Mouse (Mus musculus) midbrain, embryonic 12.5 days (tissue): ENCODE measurements at regions not wholly inside any gene's neighbourhood (a gene's known extent, or its start where the extent isn't known, plus 50 kb on each side); places are given as distances from the start of the nearest gene placed in this dataset.

ENCODE experiments used
- ATAC-seq: fragments of 200-750 bp; cut with Nextera tagmentation; 2 replicates; pipeline ENCODE4 v1.8.0; 2017; ENCODE audit warnings: low read depth, moderate TSS enrichment, moderate library complexity; ENCODE audit not compliant: low FRiP score
- H3K27ac ChIP-seq: fragments of 300-500 bp; sonication (generic); replicated peaks from 2 replicates; pipeline ENCODE4 v1.5.1; 2016; ENCODE audit warnings: mild to moderate bottlenecking
- H3K27me3 ChIP-seq: fragments of 300-500 bp; sonication (generic); 2 replicates; pipeline ENCODE4 v1.6.1; 2016; ENCODE audit warnings: mild to moderate bottlenecking
- H3K36me3 ChIP-seq: fragments of 300-500 bp; sonication (generic); 2 replicates; pipeline ENCODE4 v1.6.1; 2016
- H3K4me1 ChIP-seq: fragments of 300-500 bp; sonication (generic); 2 replicates; pipeline ENCODE4 v1.6.1; 2016
- H3K4me2 ChIP-seq: fragments of 300-500 bp; sonication (generic); replicated peaks from 2 replicates; pipeline ENCODE4 v1.6.1; 2016; ENCODE audit warnings: mild to moderate bottlenecking, moderate library complexity
- H3K4me3 ChIP-seq: fragments of 300-500 bp; sonication (generic); 2 replicates; pipeline ENCODE4 v1.5.1; 2016; ENCODE audit warnings: mild to moderate bottlenecking
- H3K9ac ChIP-seq: fragments of 300-500 bp; sonication (generic); replicated peaks from 2 replicates; pipeline ENCODE4 v1.6.1; 2016; ENCODE audit warnings: mild to moderate bottlenecking, moderate library complexity
- H3K9me3 ChIP-seq: fragments of 300-500 bp; sonication (generic); 2 replicates; pipeline ENCODE4 v1.6.1; 2016; ENCODE audit warnings: mild to moderate bottlenecking
- WGBS: fragments of 180-500 bp; shearing (Covaris S2); methylation state at CpG from one replicate; pipeline ENCODE4 v1.1.7; 2016; 5-methylcytosine and 5-hydroxymethylcytosine counted together

DNA sequence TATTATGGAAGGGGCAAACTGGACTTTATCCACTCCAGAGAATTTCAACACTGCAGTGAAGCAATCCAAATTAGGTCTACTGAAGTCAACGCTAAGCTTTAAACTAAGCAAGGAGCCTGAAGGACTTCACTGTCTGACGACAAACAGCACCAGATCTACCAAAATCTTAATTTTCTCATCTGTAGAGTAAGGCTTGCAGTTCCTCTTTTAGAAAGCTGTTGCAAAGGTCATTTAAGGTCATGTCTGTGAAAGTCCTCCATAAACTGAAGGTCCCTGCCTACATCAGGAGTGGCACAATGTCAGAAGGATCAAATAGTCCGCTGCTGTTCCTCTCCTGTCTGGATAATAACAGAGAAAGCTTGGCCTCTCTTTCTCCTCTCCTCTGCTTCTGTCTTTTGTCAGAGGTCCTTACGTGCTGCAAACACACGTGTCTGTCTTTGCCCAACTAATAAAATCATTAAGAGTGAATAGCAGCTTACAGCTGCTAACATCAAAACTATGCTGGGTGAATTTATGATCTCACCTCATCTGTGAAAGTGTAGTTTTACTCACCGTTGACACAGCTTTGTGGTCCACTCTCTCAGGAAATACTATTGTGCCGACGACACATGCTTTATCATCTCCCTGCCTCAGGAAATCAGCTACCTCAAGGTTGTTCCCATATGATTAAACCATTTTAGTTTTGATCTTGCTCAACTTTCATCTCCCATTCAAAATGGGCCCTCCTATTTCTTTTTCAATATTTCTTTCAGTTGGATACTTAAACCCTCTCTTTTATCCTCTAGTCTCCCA is 117.9 kb upstream of the Tas2r134 start:
- H3K4me3 ChIP-seq, result no peak overlapping the region
- no peak overlapping the region for H3K4me2 ChIP-seq
- no peaks in the 10 kb centered on the region for H3K4me1 ChIP-seq
- H3K27me3 ChIP-seq, result no peaks in the 10 kb centered on the region
- H3K36me3 ChIP-seq, result no peaks in the 10 kb centered on the region
- H3K9ac ChIP-seq, result no peak overlapping the region
- ATAC-seq, result no peak
- WGBS, result 87% methylated on average over 8 of the region's 8 CpGs
- no peaks in the 10 kb centered on the region for H3K9me3 ChIP-seq
- H3K27ac ChIP-seq, result no peak overlapping the region

GRCm38 (mm10) chr2:51497896-51498295 is 129.4 kb upstream of the Tas2r134 start:
- Histone ChIP-seq H3K27me3 (no peaks in the 10 kb centered on the region), H3K9ac (no peak overlapping the region), H3K27ac (no peak overlapping the region), H3K4me2 (no peak overlapping the region), H3K36me3 (no peaks in the 10 kb centered on the region), H3K4me3 (no peak overlapping the region), H3K4me1 (no peaks in the 10 kb centered on the region), H3K9me3 (no peaks in the 10 kb centered on the region)
- no peak for ATAC-seq
- WGBS, result 94% methylated on average over 2 of the region's 2 CpGs

- ATAC-seq, result no peak
- Histone ChIP-seq H3K4me2 (no peak overlapping the region), H3K36me3 (no peaks in the 10 kb centered on the region), H3K9ac (no peak overlapping the region), H3K4me1 (no peaks in the 10 kb centered on the region), H3K27ac (no peak overlapping the region), H3K27me3 (no peaks in the 10 kb centered on the region), H3K9me3 (no peaks in the 10 kb centered on the region), H3K4me3 (no peak overlapping the region)
- 64% methylated on average over 2 of the region's 2 CpGs for WGBS
Observed at GRCm38 (mm10) chr2:51473753-51474152, 153.6 kb upstream of the Tas2r134 start.

GRCm38 (mm10) chr2:51467027-51467694 is 160.2 kb upstream of the Tas2r134 start:
- 77% methylated on average over 7 of the region's 7 CpGs for WGBS
- H3K9me3 ChIP-seq, result no peaks in the 10 kb centered on the region
- H3K27ac ChIP-seq, result 0 out of 2 replicates have a peak overlapping the region, but pooled peaks have one; percentile 7
- H3K9ac ChIP-seq, result no peak overlapping the region
- ATAC-seq, result no peak
- no peaks in the 10 kb centered on the region for H3K27me3 ChIP-seq
- no peaks in the 10 kb centered on the region for H3K4me1 ChIP-seq
- H3K4me3 ChIP-seq, result no peak overlapping the region
- H3K4me2 ChIP-seq, result no peak overlapping the region
- no peaks in the 10 kb centered on the region for H3K36me3 ChIP-seq

DNA sequence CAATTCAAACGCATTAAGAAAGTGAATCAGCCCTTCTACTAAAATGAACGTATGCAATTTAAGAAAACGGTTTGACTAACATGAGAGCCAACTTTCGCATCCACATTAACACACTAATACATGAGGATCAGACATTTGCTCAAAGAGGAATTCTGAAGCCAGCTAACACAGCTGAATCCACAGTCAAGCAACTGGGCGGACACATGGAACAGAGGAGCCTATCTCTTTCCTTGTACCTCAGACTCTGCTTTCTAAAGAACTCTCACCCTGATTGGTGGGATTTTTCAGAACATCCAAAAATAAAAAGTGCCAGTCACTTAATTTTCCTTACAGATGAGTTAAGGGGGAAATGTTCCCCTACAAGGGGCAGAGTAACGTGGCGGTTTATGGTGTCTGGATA is 161.3 kb upstream of the Tas2r134 start:
- Histone ChIP-seq H3K36me3 (no peaks in the 10 kb centered on the region), H3K27me3 (no peaks in the 10 kb centered on the region), H3K9ac (no peak overlapping the region), H3K4me3 (no peak overlapping the region), H3K4me1 (no peaks in the 10 kb centered on the region), H3K4me2 (no peak overlapping the region), H3K27ac (no peak overlapping the region), H3K9me3 (no peaks in the 10 kb centered on the region)
- 93% methylated on average over 7 of the region's 7 CpGs for WGBS
- no peak for ATAC-seq

- no peaks in the 10 kb centered on the region for H3K36me3 ChIP-seq
- no peak overlapping the region for H3K4me3 ChIP-seq
- H3K4me2 ChIP-seq, result no peak overlapping the region
- no peaks in the 10 kb centered on the region for H3K4me1 ChIP-seq
- no peak overlapping the region for H3K27ac ChIP-seq
- WGBS, result 80% methylated on average over 7 of the region's 7 CpGs
- H3K27me3 ChIP-seq, result no peaks in the 10 kb centered on the region
- H3K9me3 ChIP-seq, result no peaks in the 10 kb centered on the region
- no peak overlapping the region for H3K9ac ChIP-seq
- no peak for ATAC-seq
Observed at GRCm38 (mm10) chr2:51465576-51465975, 161.7 kb upstream of the Tas2r134 start.

- ATAC-seq, result no peak
- no peak overlapping the region for H3K27ac ChIP-seq
- H3K9me3 ChIP-seq, result no peaks in the 10 kb centered on the region
- H3K36me3 ChIP-seq, result no peaks in the 10 kb centered on the region
- no peak overlapping the region for H3K4me3 ChIP-seq
- H3K27me3 ChIP-seq, result no peaks in the 10 kb centered on the region
- H3K9ac ChIP-seq, result no peak overlapping the region
- H3K4me2 ChIP-seq, result no peak overlapping the region
- no peaks in the 10 kb centered on the region for H3K4me1 ChIP-seq
- 85% methylated on average over 2 of the region's 2 CpGs for WGBS
Observed at GRCm38 (mm10) chr2:51464356-51464755, 163.0 kb upstream of the Tas2r134 start.

DNA sequence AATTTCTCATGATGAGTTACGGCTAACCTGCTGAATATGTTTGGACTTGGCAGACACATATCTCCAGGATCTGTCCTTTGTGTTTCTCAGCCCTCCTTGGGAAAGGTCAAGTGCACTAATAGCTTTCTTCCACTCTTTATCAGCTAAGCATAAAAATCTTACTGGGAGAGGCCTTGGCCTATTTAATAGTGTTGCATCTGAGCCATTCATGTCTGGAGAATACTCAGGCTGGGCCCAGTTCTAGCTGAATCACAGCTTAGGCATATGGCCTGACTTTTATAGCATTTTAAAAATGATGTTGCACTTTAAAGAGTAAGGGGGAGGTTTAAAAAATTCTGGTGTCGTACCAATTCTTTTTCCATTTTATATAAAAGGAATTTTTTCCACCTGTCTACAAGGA is 166.4 kb upstream of the Tas2r134 start:
- H3K27me3 ChIP-seq, result no peaks in the 10 kb centered on the region
- H3K4me2 ChIP-seq, result no peak overlapping the region
- 82% methylated on average over 2 of the region's 2 CpGs for WGBS
- no peak overlapping the region for H3K9ac ChIP-seq
- H3K4me3 ChIP-seq, result no peak overlapping the region
- H3K27ac ChIP-seq, result no peak overlapping the region
- H3K36me3 ChIP-seq, result no peaks in the 10 kb centered on the region
- H3K9me3 ChIP-seq, result no peaks in the 10 kb centered on the region
- ATAC-seq, result no peak
- no peaks in the 10 kb centered on the region for H3K4me1 ChIP-seq

- WGBS, result 78% methylated on average over 2 of the region's 2 CpGs
- Histone ChIP-seq H3K27ac (no peak overlapping the region), H3K27me3 (no peaks in the 10 kb centered on the region), H3K9ac (no peak overlapping the region), H3K4me3 (no peak overlapping the region), H3K9me3 (no peaks in the 10 kb centered on the region), H3K4me1 (no peaks in the 10 kb centered on the region), H3K4me2 (no peak overlapping the region), H3K36me3 (no peaks in the 10 kb centered on the region)
- no peak for ATAC-seq
Observed at GRCm38 (mm10) chr2:51459486-51459885, 167.8 kb upstream of the Tas2r134 start.

DNA sequence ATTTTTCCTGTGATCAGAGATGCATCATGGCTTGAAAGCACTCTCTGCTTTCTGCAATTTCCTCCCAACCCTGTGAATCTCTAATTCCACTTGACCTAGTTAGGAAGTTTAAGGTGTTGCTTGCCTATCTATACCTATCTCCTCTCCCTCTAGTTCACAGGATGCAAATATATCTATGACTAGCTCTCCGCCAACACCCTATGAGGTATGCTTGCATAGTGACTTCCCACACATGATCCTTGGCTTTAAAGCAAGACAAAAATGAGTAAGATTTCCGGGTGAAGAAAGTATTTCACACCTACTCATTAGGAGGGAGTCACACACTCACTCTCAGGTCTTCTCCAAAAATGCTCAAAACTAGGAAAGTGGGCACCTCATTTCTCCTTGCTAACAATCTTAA is 169.6 kb upstream of the Tas2r134 start:
- no peaks in the 10 kb centered on the region for H3K36me3 ChIP-seq
- ATAC-seq, result no peak
- H3K27me3 ChIP-seq, result no peaks in the 10 kb centered on the region

DNA sequence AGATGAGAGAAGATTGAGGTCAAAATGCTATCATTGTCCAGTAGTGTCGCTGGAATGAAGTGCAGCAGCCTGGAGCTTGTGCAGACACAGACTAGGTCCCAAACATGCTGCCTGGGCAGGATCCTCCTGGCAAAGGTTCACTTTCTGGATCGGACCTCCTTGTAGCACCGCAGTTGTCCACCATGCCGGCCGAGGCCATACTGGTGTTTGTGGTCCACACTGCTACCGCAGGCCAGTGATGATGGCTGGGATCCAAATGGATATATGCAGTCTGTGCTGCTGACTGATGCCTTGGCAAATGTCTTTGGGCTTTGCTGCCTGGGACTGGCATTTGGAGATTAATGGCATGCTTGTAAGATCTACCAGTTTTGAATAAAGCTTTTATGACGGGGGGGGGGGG is 174.5 kb upstream of the Tas2r134 start:
- Histone ChIP-seq H3K4me2 (no peak overlapping the region), H3K4me1 (no peaks in the 10 kb centered on the region), H3K27me3 (no peaks in the 10 kb centered on the region), H3K27ac (no peak overlapping the region), H3K9me3 (no peaks in the 10 kb centered on the region), H3K36me3 (no peaks in the 10 kb centered on the region), H3K9ac (no peak overlapping the region), H3K4me3 (no peak overlapping the region)
- ATAC-seq, result no peak
- 90% methylated on average over 7 of the region's 7 CpGs for WGBS

More for the DNA sequence above, 169.6 kb upstream of the Tas2r134 start:
- H3K4me1 ChIP-seq, result no peaks in the 10 kb centered on the region
- no peak overlapping the region for H3K4me2 ChIP-seq
- H3K4me3 ChIP-seq, result no peak overlapping the region
- WGBS, result 73% methylated on average over 2 of the region's 2 CpGs
- no peaks in the 10 kb centered on the region for H3K9me3 ChIP-seq
- H3K9ac ChIP-seq, result no peak overlapping the region
- no peak overlapping the region for H3K27ac ChIP-seq

DNA sequence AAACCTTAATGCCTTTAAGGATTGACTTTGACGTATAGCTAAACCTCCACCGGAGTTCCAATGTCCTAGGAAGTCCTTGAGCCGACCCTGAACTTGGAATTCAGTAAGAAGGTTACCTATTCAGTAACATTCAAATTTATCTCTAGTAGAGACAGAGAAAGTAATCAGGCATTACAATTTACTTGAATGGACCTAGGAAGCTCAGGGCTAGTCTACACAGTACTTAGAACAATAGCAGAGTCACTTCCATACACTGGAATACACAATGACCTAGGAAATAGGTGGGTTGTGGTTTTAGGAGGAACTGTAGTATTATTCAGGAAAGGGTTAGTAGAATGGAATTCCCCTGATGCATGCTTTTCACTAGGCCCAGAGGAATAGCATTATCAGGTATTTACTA is 179.2 kb upstream of the Tas2r134 start:
- Histone ChIP-seq H3K4me2 (no peak overlapping the region), H3K27ac (no peak overlapping the region), H3K4me1 (peaks cover 11% of the 10 kb centered on the region; the same call in 1 of the 2 replicates), H3K4me3 (no peak overlapping the region), H3K9me3 (0 out of 2 replicates have a peak, but pooled peaks cover 4% of the 10 kb centered on the region), H3K27me3 (no peaks in the 10 kb centered on the region), H3K9ac (no peak overlapping the region), H3K36me3 (no peaks in the 10 kb centered on the region)
- no peak for ATAC-seq
- 93% methylated on average over 3 of the region's 3 CpGs for WGBS
